Mouse (Mus musculus) kidney, postnatal 0 days (tissue): ENCODE measurements around the gene Klf9. TPM values are rescaled to one million over a fixed set of nuclear protein-coding genes. Genes with fewer than 3 reads are reported as not detected.
A peak's percentile ranks its signal among the peaks of the same experiment; 100 is the strongest.
"Not testable (repeated sequence)": the region's sequence is repeated elsewhere in the genome, so short reads cannot be mapped to it uniquely, and the experiment has no call there.

Source experiments
- ATAC-seq: fragments of 200-750 bp; cut with Nextera tagmentation; replicated peaks from 2 replicates; pipeline ENCODE4 v1.8.0; 2017; ENCODE audit warnings: low read depth, moderate number of reproducible peaks, moderate TSS enrichment, moderate library complexity; ENCODE audit not compliant: low FRiP score
- DNase-seq: peaks from one replicate; pipeline ENCODE4 v3.0.0-alpha.2; 2016; ENCODE audit warnings: low spot score
- H3K27ac ChIP-seq: fragments of 300-500 bp; sonication (generic); 2 replicates; pipeline ENCODE4 v1.5.1; 2014; ENCODE audit warnings: mild to moderate bottlenecking
- H3K27me3 ChIP-seq: fragments of 300-500 bp; sonication (generic); 2 replicates; pipeline ENCODE4 v1.6.1; 2014; ENCODE audit warnings: low read length, mixed read lengths; ENCODE audit not compliant: insufficient read depth
- H3K36me3 ChIP-seq: fragments of 300-500 bp; sonication (generic); 2 replicates; pipeline ENCODE4 v1.6.1; 2014; ENCODE audit warnings: low read length, mixed read lengths; ENCODE audit not compliant: insufficient read depth
- H3K4me1 ChIP-seq: fragments of 300-500 bp; sonication (generic); replicated peaks from 2 replicates; pipeline ENCODE4 v1.6.1; 2014; ENCODE audit warnings: antibody characterized with exemption, low read length, mixed read lengths; ENCODE audit not compliant: insufficient read depth
- H3K4me2 ChIP-seq: fragments of 300-500 bp; sonication (generic); 2 replicates; pipeline ENCODE4 v1.6.1; 2014; ENCODE audit warnings: mild to moderate bottlenecking, low read length, moderate library complexity, mixed read lengths
- H3K4me3 ChIP-seq: fragments of 300-500 bp; sonication (generic); replicated peaks from 2 replicates; pipeline ENCODE4 v1.5.1; 2014; ENCODE audit warnings: low read depth, low read length
- H3K9ac ChIP-seq: fragments of 300-500 bp; sonication (generic); 2 replicates; pipeline ENCODE4 v1.6.1; 2014; ENCODE audit warnings: low read depth, low read length
- H3K9me3 ChIP-seq: fragments of 300-500 bp; sonication (generic); replicated peaks from 2 replicates; pipeline ENCODE4 v1.6.1; 2016; ENCODE audit warnings: low read length, inconsistent platforms, mixed read lengths
- CTCF ChIP-seq: IDR thresholded peaks from 2 replicates; pipeline ENCODE4 v1.5.1; 2016; ENCODE audit warnings: antibody characterized with exemption, low read depth, mild to moderate bottlenecking, moderate library complexity
- WGBS: fragments of 180-500 bp; shearing (Covaris S2); extraction: QIAGEN DNeasy Blood & Tissue Kit; methylation state at CpG from one replicate; pipeline ENCODE4 v1.1.7; 2014; 5-methylcytosine and 5-hydroxymethylcytosine counted together
- polyA plus RNA-seq: library from polyadenylated mRNA; unstranded; fragments of >200 nt; fragmentation: Nextera tagmentation; extraction: Ambion mirVana; gene quantifications from 2 replicates; pipeline ENCODE4 v1.2.1, GENCODE M21; 2015

Gene Klf9
- polyA plus RNA-seq, 1 experiment from 2014 or later: 14.3 TPM

GRCm38 (mm10) chr19:23144031-23144430, 3.0 kb downstream of the Klf9 start:
- 0 out of 2 replicates have a peak, but pooled peaks cover 5% of the 10 kb centered on the region for H3K36me3 ChIP-seq
- peaks cover 20% of the 10 kb centered on the region for H3K4me1 ChIP-seq
- ATAC-seq (no peak), DNase-seq (no peak)
- 64% methylated on average over 9 of the region's 9 CpGs for WGBS
- no peaks in the 10 kb centered on the region for H3K9me3 ChIP-seq
- H3K27ac ChIP-seq: no peak overlapping the region
- peak overlapping the region; percentile 74 for H3K4me3 ChIP-seq
- no peaks in the 10 kb centered on the region for H3K27me3 ChIP-seq
- no peak for TF ChIP-seq CTCF
- peak overlapping the region; percentile 92 for H3K4me2 ChIP-seq
- no peak overlapping the region for H3K9ac ChIP-seq

- no peak for TF ChIP-seq CTCF
- Histone ChIP-seq H3K36me3 (0 out of 2 replicates have a peak, but pooled peaks cover 5% of the 10 kb centered on the region), H3K9ac (no peak overlapping the region), H3K27me3 (no peaks in the 10 kb centered on the region), H3K4me2 (0 out of 2 replicates have a peak overlapping the region, but pooled peaks have one; percentile 92), H3K27ac (no peak overlapping the region), H3K9me3 (no peaks in the 10 kb centered on the region), H3K4me3 (no peak overlapping the region), H3K4me1 (peaks cover 20% of the 10 kb centered on the region)
- ATAC-seq: no peak
- WGBS: 66% methylated on average over 3 of the region's 3 CpGs
- no peak for DNase-seq
Observed at GRCm38 (mm10) chr19:23145146-23145545, 4.1 kb downstream of the Klf9 start.

- not testable (repeated sequence) for H3K4me2 ChIP-seq, H3K9ac ChIP-seq, H3K27me3 ChIP-seq, DNase-seq, ATAC-seq, H3K9me3 ChIP-seq, H3K27ac ChIP-seq, H3K36me3 ChIP-seq, H3K4me3 ChIP-seq
- peaks cover 20% of the 10 kb centered on the region for H3K4me1 ChIP-seq
- 88% methylated on average over 7 of the region's 7 CpGs for WGBS
Observed at GRCm38 (mm10) chr19:23145575-23145974, 4.5 kb downstream of the Klf9 start.

- H3K4me3 ChIP-seq: no peak overlapping the region
- no peaks in the 10 kb centered on the region for H3K27me3 ChIP-seq
- ATAC-seq (no peak), DNase-seq (no peak)
- peak overlapping the region; percentile 42; the same call in 1 of the 2 replicates for H3K27ac ChIP-seq
- H3K9ac ChIP-seq: no peak overlapping the region
- H3K4me2 ChIP-seq: 0 out of 2 replicates have a peak overlapping the region, but pooled peaks have one; percentile 3
- no peaks in the 10 kb centered on the region for H3K9me3 ChIP-seq
- WGBS: 44% methylated on average over 12 of the region's 12 CpGs
- peaks cover 20% of the 10 kb centered on the region for H3K4me1 ChIP-seq
- H3K36me3 ChIP-seq: 0 out of 2 replicates have a peak, but pooled peaks cover 5% of the 10 kb centered on the region
- no peak for TF ChIP-seq CTCF
Observed at GRCm38 (mm10) chr19:23146409-23146861, 5.4 kb downstream of the Klf9 start.

- H3K36me3 ChIP-seq: 0 out of 2 replicates have a peak, but pooled peaks cover 5% of the 10 kb centered on the region
- H3K9ac ChIP-seq: no peak overlapping the region
- H3K4me1 ChIP-seq: peaks cover 26% of the 10 kb centered on the region
- 46% methylated on average over 15 of the region's 15 CpGs for WGBS
- H3K27ac ChIP-seq: peak overlapping the region; percentile 34; the same call in 1 of the 2 replicates
- DNase-seq: peak; percentile 32
- H3K4me2 ChIP-seq: 0 out of 2 replicates have a peak overlapping the region, but pooled peaks have one; percentile 1
- H3K4me3 ChIP-seq: no peak overlapping the region
- ATAC-seq: no peak
- no peaks in the 10 kb centered on the region for H3K9me3 ChIP-seq
- H3K27me3 ChIP-seq: no peaks in the 10 kb centered on the region
- no peak for TF ChIP-seq CTCF
Observed at GRCm38 (mm10) chr19:23147026-23147966, 6.3 kb downstream of the Klf9 start.
